Mouse (Mus musculus) intestine, embryonic 16.5 days (tissue): Measurements from ENCODE around the gene Rnf40. TPM values are rescaled to one million over a fixed set of nuclear protein-coding genes. Genes with fewer than 3 reads are reported as not detected.
A peak's percentile ranks its signal among the peaks of the same experiment; 100 is the strongest.

Experiments used
- ATAC-seq: fragments of 200-750 bp; cut with Nextera tagmentation; 2 replicates; pipeline ENCODE4 v1.8.0; 2017; ENCODE audit warnings: moderate TSS enrichment, moderate library complexity
- H3K27ac ChIP-seq: fragments of 300-500 bp; sonication (generic); 2 replicates; pipeline ENCODE4 v1.5.1; 2014; ENCODE audit warnings: mild to moderate bottlenecking, low read length
- H3K27me3 ChIP-seq: fragments of 300-500 bp; sonication (generic); replicated peaks from 2 replicates; pipeline ENCODE4 v1.6.1; 2014; ENCODE audit warnings: low read length, control low read depth, mixed read lengths; ENCODE audit not compliant: control insufficient read depth, insufficient read depth
- H3K36me3 ChIP-seq: fragments of 300-500 bp; sonication (generic); 2 replicates; pipeline ENCODE4 v1.6.1; 2014; ENCODE audit warnings: low read length, control low read depth; ENCODE audit not compliant: control insufficient read depth, insufficient read depth
- H3K4me1 ChIP-seq: fragments of 300-500 bp; sonication (generic); 2 replicates; pipeline ENCODE4 v1.6.1; 2014; ENCODE audit warnings: low read length, control low read depth, mixed read lengths; ENCODE audit not compliant: control insufficient read depth, insufficient read depth
- H3K4me2 ChIP-seq: fragments of 300-500 bp; sonication (generic); 2 replicates; pipeline ENCODE4 v1.6.1; 2014; ENCODE audit warnings: low read depth, low read length, control low read depth
- H3K4me3 ChIP-seq: fragments of 300-500 bp; sonication (generic); 2 replicates; pipeline ENCODE4 v1.5.1; 2014; ENCODE audit warnings: mild to moderate bottlenecking, low read length
- H3K9ac ChIP-seq: fragments of 300-500 bp; sonication (generic); 2 replicates; pipeline ENCODE4 v1.6.1; 2014; ENCODE audit warnings: low read depth, low read length
- H3K9me3 ChIP-seq: fragments of 300-500 bp; sonication (generic); 2 replicates; pipeline ENCODE4 v1.6.1; 2016; ENCODE audit warnings: low read length, control low read depth; ENCODE audit not compliant: control insufficient read depth
- WGBS: fragments of 180-500 bp; shearing (Covaris S2); extraction: QIAGEN DNeasy Blood & Tissue Kit; methylation state at CpG from one replicate; pipeline ENCODE4 v1.1.7; 2014; 5-methylcytosine and 5-hydroxymethylcytosine counted together
- polyA plus RNA-seq: library from polyadenylated mRNA; unstranded; fragments of >200 nt; fragmentation: Nextera tagmentation; extraction: Ambion mirVana; gene quantifications from 2 replicates; pipeline ENCODE4 v1.2.1, GENCODE M21; 2015

Gene Rnf40
- polyA plus RNA-seq, 1 experiment from 2014 or later = 35.2 TPM

GRCm38 (mm10) chr7:127573503-127574008 lies 15.0 kb upstream of the Rnf40 start:
- no peaks in the 10 kb centered on the region for H3K9me3 ChIP-seq
- H3K4me1 ChIP-seq = peaks cover 10% of the 10 kb centered on the region
- H3K4me3 ChIP-seq = peak overlapping the region; percentile 64
- ATAC-seq = peak; percentile 61
- H3K27ac ChIP-seq = peak overlapping the region; percentile 43
- peak overlapping the region; percentile 78 for H3K9ac ChIP-seq
- H3K4me2 ChIP-seq = peak overlapping the region; percentile 68
- H3K27me3 ChIP-seq = no peaks in the 10 kb centered on the region
- under 1% methylated on average over 27 of the region's 28 CpGs for WGBS
- 0 out of 2 replicates have a peak, but pooled peaks cover 9% of the 10 kb centered on the region for H3K36me3 ChIP-seq

- 0 out of 2 replicates have a peak, but pooled peaks cover 9% of the 10 kb centered on the region for H3K36me3 ChIP-seq
- peaks cover 10% of the 10 kb centered on the region for H3K4me1 ChIP-seq
- no peaks in the 10 kb centered on the region for H3K27me3 ChIP-seq
- H3K4me2 ChIP-seq = peak overlapping the region; percentile 68
- no peaks in the 10 kb centered on the region for H3K9me3 ChIP-seq
- H3K27ac ChIP-seq = no peak overlapping the region
- no peak for ATAC-seq
- 13% methylated on average over 7 of the region's 7 CpGs for WGBS
- peak overlapping the region; percentile 64 for H3K4me3 ChIP-seq
- H3K9ac ChIP-seq = peak overlapping the region; percentile 78
Measured at GRCm38 (mm10) chr7:127574115-127574514, 14.5 kb upstream of the Rnf40 start.

GRCm38 (mm10) chr7:127583260-127583659 lies 5.3 kb upstream of the Rnf40 start:
- H3K9me3 ChIP-seq = no peaks in the 10 kb centered on the region
- H3K9ac ChIP-seq = no peak overlapping the region
- H3K36me3 ChIP-seq = peaks cover 11% of the 10 kb centered on the region; the same call in 1 of the 2 replicates
- no peaks in the 10 kb centered on the region for H3K27me3 ChIP-seq
- no peak overlapping the region for H3K27ac ChIP-seq
- WGBS = 92% methylated on average over 6 of the region's 6 CpGs
- peaks cover 7% of the 10 kb centered on the region for H3K4me1 ChIP-seq
- no peak overlapping the region for H3K4me3 ChIP-seq
- no peak for ATAC-seq
- H3K4me2 ChIP-seq = no peak overlapping the region

GRCm38 (mm10) chr7:127585031-127585430 lies 3.5 kb upstream of the Rnf40 start:
- Histone ChIP-seq H3K4me3 (no peak overlapping the region), H3K4me1 (peaks cover 14% of the 10 kb centered on the region), H3K9ac (no peak overlapping the region), H3K9me3 (no peaks in the 10 kb centered on the region), H3K4me2 (no peak overlapping the region), H3K36me3 (peaks cover 11% of the 10 kb centered on the region; the same call in 1 of the 2 replicates), H3K27me3 (no peaks in the 10 kb centered on the region), H3K27ac (no peak overlapping the region)
- 92% methylated on average over 7 of the region's 7 CpGs for WGBS
- no peak for ATAC-seq

GRCm38 (mm10) chr7:127586149-127586548 lies 2.4 kb upstream of the Rnf40 start:
- no peak for ATAC-seq
- 92% methylated on average over 6 of the region's 6 CpGs for WGBS
- Histone ChIP-seq H3K4me2 (no peak overlapping the region), H3K4me1 (peaks cover 14% of the 10 kb centered on the region), H3K27ac (no peak overlapping the region), H3K4me3 (no peak overlapping the region), H3K9ac (no peak overlapping the region), H3K36me3 (peaks cover 17% of the 10 kb centered on the region), H3K27me3 (no peaks in the 10 kb centered on the region), H3K9me3 (no peaks in the 10 kb centered on the region)

GRCm38 (mm10) chr7:127587196-127587595 lies 1.4 kb upstream of the Rnf40 start:
- Histone ChIP-seq H3K4me2 (peak overlapping the region; percentile 97), H3K4me1 (peaks cover 14% of the 10 kb centered on the region), H3K27me3 (no peaks in the 10 kb centered on the region), H3K27ac (no peak overlapping the region), H3K36me3 (peaks cover 23% of the 10 kb centered on the region), H3K9ac (peak overlapping the region; percentile 64; the same call in 1 of the 2 replicates), H3K4me3 (peak overlapping the region; percentile 92; the same call in 1 of the 2 replicates), H3K9me3 (no peaks in the 10 kb centered on the region)
- 58% methylated on average over 5 of the region's 5 CpGs for WGBS
- no peak for ATAC-seq

GRCm38 (mm10) chr7:127588901-127589300 lies 334 bp downstream of the Rnf40 start:
- Histone ChIP-seq H3K9me3 (no peaks in the 10 kb centered on the region), H3K27ac (peak overlapping the region; percentile 17; the same call in 1 of the 2 replicates)
- 3% methylated on average over 29 of the region's 29 CpGs for WGBS

GRCm38 (mm10) chr7:127589637-127590036 lies 1.1 kb downstream of the Rnf40 start:
- Histone ChIP-seq H3K4me3 (peak overlapping the region; percentile 92; the same call in 1 of the 2 replicates), H3K4me1 (peaks cover 14% of the 10 kb centered on the region), H3K27me3 (no peaks in the 10 kb centered on the region), H3K4me2 (peak overlapping the region; percentile 75), H3K27ac (no peak overlapping the region), H3K9ac (peak overlapping the region; percentile 91), H3K9me3 (no peaks in the 10 kb centered on the region), H3K36me3 (peaks cover 26% of the 10 kb centered on the region)
- WGBS = 90% methylated on average over 9 of the region's 9 CpGs
- no peak for ATAC-seq

More at GRCm38 (mm10) chr7:127588901-127589300, 334 bp downstream of the Rnf40 start:
- H3K4me3 ChIP-seq = peak overlapping the region; percentile 92
- H3K4me2 ChIP-seq = peak overlapping the region; percentile 75
- H3K36me3 ChIP-seq = peaks cover 22% of the 10 kb centered on the region
- peaks cover 14% of the 10 kb centered on the region for H3K4me1 ChIP-seq
- peak; percentile 47; the same call in 1 of the 2 replicates for ATAC-seq
- H3K9ac ChIP-seq = peak overlapping the region; percentile 91
- H3K27me3 ChIP-seq = no peaks in the 10 kb centered on the region

GRCm38 (mm10) chr7:127591108-127591507 lies 2.5 kb downstream of the Rnf40 start:
- 89% methylated on average over 10 of the region's 10 CpGs for WGBS

More at GRCm38 (mm10) chr7:127591108-127591507, 2.5 kb downstream of the Rnf40 start:
- Histone ChIP-seq H3K27me3 (no peaks in the 10 kb centered on the region), H3K4me1 (peaks cover 14% of the 10 kb centered on the region), H3K4me3 (no peak overlapping the region), H3K36me3 (peaks cover 40% of the 10 kb centered on the region), H3K9me3 (no peaks in the 10 kb centered on the region), H3K4me2 (no peak overlapping the region), H3K9ac (no peak overlapping the region), H3K27ac (no peak overlapping the region)
- ATAC-seq = no peak
